Mouse (Mus musculus): ENCODE data around the gene Igsf9b. TPM values are rescaled to one million over a fixed set of nuclear protein-coding genes. Genes with fewer than 3 reads are reported as not detected.

The Igsf9b gene
- polyA plus RNA-seq, 1 experiment from 2014 or later: 4.2 TPM

DNA sequence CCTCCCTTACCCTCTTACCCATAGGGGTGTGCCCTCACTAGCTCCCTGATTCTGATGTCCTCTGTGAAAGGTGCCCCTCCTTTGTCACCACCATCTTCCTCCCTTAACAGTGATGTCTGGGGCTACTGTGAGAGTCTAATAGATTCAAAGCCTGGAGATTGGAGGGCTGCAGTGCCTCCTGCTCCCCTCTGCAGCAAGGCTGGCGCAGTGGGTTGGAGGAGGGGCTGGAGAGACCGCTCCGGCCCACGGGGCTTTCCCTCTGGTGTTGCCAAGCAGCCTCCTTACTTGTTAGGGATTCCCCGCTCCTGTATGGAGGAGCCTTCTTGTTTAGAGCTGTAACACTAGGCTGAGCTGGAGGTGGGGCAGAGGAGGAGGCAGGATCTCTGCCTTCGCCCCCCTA lies 9.6 kb downstream of the Igsf9b start:
- Histone ChIP-seq H3K36me3 (no peaks in the 10 kb centered on the region), H3K27ac (no peak overlapping the region), H3K4me2 (replicated peaks) (no peak overlapping the region), H3K27me3 (no peaks in the 10 kb centered on the region), H3K4me3 (no peak overlapping the region), H3K4me1 (peaks cover 11% of the 10 kb centered on the region; the same call in 1 of the 2 replicates), H3K9me3 (no peaks in the 10 kb centered on the region), H3K9ac (no peak overlapping the region)
- WGBS: 36% methylated on average over 6 of the region's 6 CpGs
- 0 out of 2 replicates have a peak, but pooled peaks have one; percentile 18 for ATAC-seq (ENCODE audit: insufficient number of reproducible peaks, insufficient read depth, low FRiP score, low TSS enrichment)

DNA sequence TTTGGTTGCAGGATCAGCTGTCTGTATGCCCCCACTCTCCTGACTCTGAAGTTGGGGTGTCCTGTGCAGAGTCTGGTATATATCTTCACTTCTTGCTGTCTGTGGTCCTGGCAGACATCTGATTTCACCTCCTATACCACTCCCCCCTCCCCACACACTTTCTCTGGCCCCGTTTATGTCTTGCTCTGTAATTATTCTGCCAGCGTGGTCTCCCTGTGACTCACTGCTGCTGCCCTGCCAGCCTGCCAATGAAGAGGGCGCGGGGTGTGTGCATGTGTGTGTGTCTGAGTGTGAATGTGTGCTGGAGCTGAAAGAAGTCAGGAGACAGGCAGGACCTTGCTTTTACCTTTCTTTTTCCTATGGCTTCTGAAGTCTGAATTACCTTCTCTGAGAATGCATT lies 11.0 kb downstream of the Igsf9b start:
- H3K9ac ChIP-seq: no peak overlapping the region
- 80% methylated on average over 4 of the region's 4 CpGs for WGBS
- H3K9me3 ChIP-seq: no peaks in the 10 kb centered on the region
- no peak overlapping the region for H3K4me3 ChIP-seq
- no peak overlapping the region for H3K27ac ChIP-seq
- H3K4me1 ChIP-seq: no peaks in the 10 kb centered on the region
- H3K36me3 ChIP-seq: no peaks in the 10 kb centered on the region
- no peak overlapping the region for H3K4me2 ChIP-seq (replicated peaks)
- ATAC-seq (ENCODE audit: insufficient number of reproducible peaks, insufficient read depth, low FRiP score, low TSS enrichment): no peak
- no peaks in the 10 kb centered on the region for H3K27me3 ChIP-seq

DNA sequence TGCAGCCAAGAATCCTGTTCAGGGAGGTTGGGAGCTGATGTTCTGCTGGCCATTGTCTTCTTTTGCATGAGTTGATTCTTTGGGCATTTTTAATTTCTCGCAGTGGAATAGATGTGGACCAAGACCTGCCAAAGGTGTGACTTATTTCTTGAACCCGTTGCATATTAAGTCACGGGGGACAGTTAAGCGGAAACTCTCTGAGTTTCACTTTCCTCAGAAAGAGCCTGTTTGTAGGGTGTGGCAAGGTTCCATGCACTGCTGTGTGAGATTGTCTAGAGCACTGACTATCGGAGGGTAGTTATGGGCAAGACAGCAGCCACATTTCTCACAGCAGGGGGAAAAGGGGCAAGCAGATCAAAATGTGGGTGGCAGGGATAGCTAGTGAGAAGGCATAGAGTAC lies 14.4 kb downstream of the Igsf9b start:
- no peak for ATAC-seq (ENCODE audit: insufficient number of reproducible peaks, insufficient read depth, low FRiP score, low TSS enrichment)
- H3K27me3 ChIP-seq: no peaks in the 10 kb centered on the region
- WGBS: 90% methylated on average over 5 of the region's 5 CpGs

DNA sequence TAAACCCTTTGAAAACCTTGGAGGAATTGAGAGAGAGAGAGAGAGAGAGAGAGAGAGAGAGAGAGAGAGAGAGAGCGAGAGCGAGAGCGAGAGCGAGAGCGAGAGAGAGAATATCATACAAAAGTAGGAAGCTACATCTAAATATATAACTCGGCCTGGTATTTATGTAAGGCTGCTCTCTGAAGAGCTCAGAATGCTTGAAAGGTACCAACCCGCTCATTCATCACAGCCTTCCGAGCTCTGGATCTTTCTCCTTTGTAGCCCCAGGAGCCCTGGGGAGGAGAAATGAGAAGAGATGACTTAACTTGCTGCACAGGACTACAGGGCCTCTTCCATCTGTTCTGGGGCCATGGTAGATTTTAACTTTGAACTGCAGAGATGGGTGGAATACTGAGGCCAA lies 22.3 kb downstream of the Igsf9b start:
- 94% methylated on average over 8 of the region's 8 CpGs for WGBS
- no peak for ATAC-seq (ENCODE audit: insufficient number of reproducible peaks, insufficient read depth, low FRiP score, low TSS enrichment)
- no peaks in the 10 kb centered on the region for H3K36me3 ChIP-seq

More for the DNA sequence above, 14.4 kb downstream of the Igsf9b start:
- Histone ChIP-seq H3K4me3 (no peak overlapping the region), H3K9me3 (no peaks in the 10 kb centered on the region), H3K4me1 (no peaks in the 10 kb centered on the region), H3K36me3 (no peaks in the 10 kb centered on the region), H3K9ac (no peak overlapping the region), H3K4me2 (replicated peaks) (no peak overlapping the region), H3K27ac (no peak overlapping the region)

DNA sequence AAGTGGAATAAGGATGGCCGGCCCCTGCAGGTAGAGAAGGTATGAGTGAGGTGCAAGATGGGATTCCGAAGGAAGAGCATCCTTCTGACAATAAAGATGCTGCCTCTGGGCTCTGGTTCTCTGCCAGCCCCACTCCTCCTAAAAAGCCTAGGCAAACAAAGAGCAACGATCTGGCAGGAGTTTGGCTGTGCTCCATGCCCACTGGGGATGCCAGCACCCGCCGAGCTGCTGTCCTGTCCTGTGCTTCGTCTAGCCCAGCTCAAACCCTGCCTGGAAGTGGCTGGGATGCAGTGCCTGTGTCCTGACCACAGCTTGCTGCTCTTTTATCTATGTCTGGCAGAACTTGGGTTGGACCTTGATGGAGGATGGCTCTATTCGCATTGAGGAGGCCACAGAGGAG lies 23.3 kb downstream of the Igsf9b start:
- no peak overlapping the region for H3K27ac ChIP-seq
- WGBS: 89% methylated on average over 7 of the region's 7 CpGs
- H3K9me3 ChIP-seq: no peaks in the 10 kb centered on the region
- no peak for ATAC-seq (ENCODE audit: insufficient number of reproducible peaks, insufficient read depth, low FRiP score, low TSS enrichment)
- H3K4me1 ChIP-seq: no peaks in the 10 kb centered on the region
- no peak overlapping the region for H3K4me3 ChIP-seq
- no peaks in the 10 kb centered on the region for H3K27me3 ChIP-seq
- H3K4me2 ChIP-seq (replicated peaks): no peak overlapping the region
- H3K36me3 ChIP-seq: no peaks in the 10 kb centered on the region
- no peak overlapping the region for H3K9ac ChIP-seq

More for the DNA sequence above, 22.3 kb downstream of the Igsf9b start:
- Histone ChIP-seq H3K9ac (no peak overlapping the region), H3K27ac (no peak overlapping the region), H3K9me3 (no peaks in the 10 kb centered on the region), H3K4me1 (no peaks in the 10 kb centered on the region), H3K27me3 (no peaks in the 10 kb centered on the region), H3K4me2 (replicated peaks) (no peak overlapping the region), H3K4me3 (no peak overlapping the region)

DNA sequence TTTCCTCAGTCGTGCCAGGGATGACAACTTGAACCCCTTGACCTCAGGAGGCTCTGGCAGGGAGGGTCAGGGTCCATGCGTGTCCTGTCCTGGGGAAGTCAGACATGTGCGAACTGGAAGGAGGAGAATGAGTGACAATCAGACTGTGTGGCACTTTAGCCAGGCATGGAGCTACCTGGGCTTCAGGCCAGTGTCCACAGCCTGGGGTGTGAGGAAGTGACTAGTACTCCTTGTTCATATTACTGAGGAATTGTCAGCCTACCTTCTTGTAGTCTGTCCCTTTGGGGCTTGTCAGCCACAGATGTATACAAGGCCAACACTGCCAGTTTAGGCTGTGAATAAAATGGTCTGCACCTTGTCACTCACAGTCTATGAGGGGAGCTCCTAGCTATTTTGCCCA lies 24.4 kb downstream of the Igsf9b start:
- Histone ChIP-seq H3K4me2 (replicated peaks) (no peak overlapping the region), H3K9ac (no peak overlapping the region), H3K27ac (no peak overlapping the region), H3K9me3 (no peaks in the 10 kb centered on the region), H3K36me3 (no peaks in the 10 kb centered on the region), H3K4me1 (no peaks in the 10 kb centered on the region), H3K4me3 (no peak overlapping the region), H3K27me3 (no peaks in the 10 kb centered on the region)
- no peak for ATAC-seq (ENCODE audit: insufficient number of reproducible peaks, insufficient read depth, low FRiP score, low TSS enrichment)
- 78% methylated on average over 3 of the region's 3 CpGs for WGBS

DNA sequence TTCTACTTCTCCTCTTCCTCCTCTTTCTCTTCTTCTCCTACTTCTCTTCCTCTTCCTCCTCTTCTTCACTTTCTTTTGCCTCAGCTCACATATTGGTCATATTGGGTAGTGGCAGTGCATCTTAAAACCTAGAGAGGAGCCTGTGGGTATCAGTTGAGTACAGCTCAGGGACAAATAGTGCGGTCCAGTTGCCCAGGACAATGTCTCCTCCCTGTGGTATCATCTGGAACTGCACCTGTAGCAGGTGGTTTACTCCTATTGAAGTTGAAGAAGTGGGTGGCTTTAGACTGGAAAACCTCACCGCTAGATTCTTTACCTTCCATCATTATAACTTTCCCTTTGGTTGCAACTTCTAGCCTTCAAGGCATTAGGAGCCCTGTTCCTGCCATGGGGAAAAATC lies 26.9 kb downstream of the Igsf9b start:
- Histone ChIP-seq H3K9ac (no peak overlapping the region), H3K4me2 (replicated peaks) (no peak overlapping the region), H3K9me3 (no peaks in the 10 kb centered on the region), H3K36me3 (no peaks in the 10 kb centered on the region), H3K27ac (no peak overlapping the region), H3K4me3 (no peak overlapping the region), H3K4me1 (no peaks in the 10 kb centered on the region), H3K27me3 (no peaks in the 10 kb centered on the region)
- ATAC-seq (ENCODE audit: insufficient number of reproducible peaks, insufficient read depth, low FRiP score, low TSS enrichment): no peak
- 47% methylated on average over 2 of the region's 2 CpGs for WGBS

DNA sequence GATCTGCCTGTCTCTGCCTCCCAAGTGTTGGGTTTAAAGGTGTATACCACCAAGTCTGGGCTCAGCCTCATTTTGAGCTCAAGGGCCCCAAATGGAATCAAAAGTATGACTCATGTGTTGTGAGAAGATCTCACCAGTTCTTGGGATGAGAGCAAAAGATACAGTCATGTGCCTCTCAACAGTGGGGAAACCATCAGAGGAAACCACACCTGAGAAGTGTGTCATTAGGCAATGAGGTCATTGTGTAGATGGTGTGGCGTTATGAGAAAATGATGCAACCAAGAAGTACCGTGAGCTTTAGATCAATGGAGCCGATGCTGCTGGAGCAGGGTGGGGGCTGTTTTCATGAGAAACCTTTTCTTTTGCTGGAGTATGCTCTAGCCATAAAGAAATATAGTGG lies 28.6 kb downstream of the Igsf9b start:
- Histone ChIP-seq H3K9me3 (no peaks in the 10 kb centered on the region), H3K27me3 (no peaks in the 10 kb centered on the region), H3K4me2 (replicated peaks) (no peak overlapping the region), H3K4me1 (no peaks in the 10 kb centered on the region), H3K4me3 (no peak overlapping the region), H3K9ac (no peak overlapping the region), H3K36me3 (no peaks in the 10 kb centered on the region), H3K27ac (no peak overlapping the region)
- ATAC-seq (ENCODE audit: insufficient number of reproducible peaks, insufficient read depth, low FRiP score, low TSS enrichment): no peak
- 93% methylated on average over 3 of the region's 3 CpGs for WGBS

DNA sequence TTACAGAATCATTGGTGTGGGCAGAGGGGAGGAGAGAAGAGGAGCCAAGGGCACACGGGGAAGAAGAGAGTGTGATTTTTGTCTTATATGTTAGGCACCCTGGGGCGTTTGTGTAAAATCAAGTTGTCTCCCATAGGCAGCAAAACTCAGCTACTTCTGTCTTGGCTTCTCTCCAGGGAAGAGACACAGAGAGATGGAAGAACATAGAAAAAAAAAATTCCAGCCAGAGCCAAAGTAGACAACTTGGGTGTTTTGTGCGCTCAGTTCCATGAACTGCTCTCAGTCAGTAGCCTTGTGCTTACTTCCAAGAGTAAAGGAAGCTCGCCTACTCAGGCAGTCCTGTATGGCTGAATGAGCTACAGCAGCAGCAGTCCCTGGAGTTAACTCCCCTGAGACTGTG lies 31.4 kb downstream of the Igsf9b start:
- ATAC-seq (ENCODE audit: insufficient number of reproducible peaks, insufficient read depth, low FRiP score, low TSS enrichment): no peak
- H3K9me3 ChIP-seq: no peaks in the 10 kb centered on the region
- H3K27ac ChIP-seq: no peak overlapping the region
- H3K4me3 ChIP-seq: no peak overlapping the region
- no peaks in the 10 kb centered on the region for H3K4me1 ChIP-seq
- H3K4me2 ChIP-seq (replicated peaks): no peak overlapping the region
- 88% methylated on average over 4 of the region's 4 CpGs for WGBS
- no peaks in the 10 kb centered on the region for H3K27me3 ChIP-seq
- H3K9ac ChIP-seq: no peak overlapping the region
- no peaks in the 10 kb centered on the region for H3K36me3 ChIP-seq

DNA sequence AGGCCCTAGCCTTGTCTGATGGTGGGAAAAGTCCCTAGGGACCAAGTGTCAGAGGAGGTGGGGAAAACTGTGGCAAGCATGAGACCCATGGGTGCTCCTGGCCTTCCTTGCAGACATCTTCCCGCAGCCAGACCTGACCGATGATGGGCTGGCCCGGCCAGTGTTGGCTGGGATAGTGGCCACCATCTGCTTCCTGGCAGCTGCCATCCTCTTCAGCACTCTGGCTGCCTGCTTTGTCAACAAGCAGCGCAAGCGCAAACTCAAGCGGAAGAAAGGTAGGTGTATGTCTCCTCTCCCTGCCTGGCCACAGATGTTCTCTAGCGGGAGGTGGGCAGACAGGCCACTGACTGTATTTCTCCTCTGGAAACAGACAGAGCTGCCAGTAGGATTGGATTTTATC lies 32.5 kb downstream of the Igsf9b start:
- H3K9me3 ChIP-seq: no peaks in the 10 kb centered on the region
- H3K4me1 ChIP-seq: no peaks in the 10 kb centered on the region
- ATAC-seq (ENCODE audit: insufficient number of reproducible peaks, insufficient read depth, low FRiP score, low TSS enrichment): no peak
- no peak overlapping the region for H3K27ac ChIP-seq
- no peak overlapping the region for H3K4me2 ChIP-seq (replicated peaks)
- WGBS: 94% methylated on average over 7 of the region's 7 CpGs
- H3K36me3 ChIP-seq: no peaks in the 10 kb centered on the region
- no peaks in the 10 kb centered on the region for H3K27me3 ChIP-seq
- H3K4me3 ChIP-seq: no peak overlapping the region
- no peak overlapping the region for H3K9ac ChIP-seq

DNA sequence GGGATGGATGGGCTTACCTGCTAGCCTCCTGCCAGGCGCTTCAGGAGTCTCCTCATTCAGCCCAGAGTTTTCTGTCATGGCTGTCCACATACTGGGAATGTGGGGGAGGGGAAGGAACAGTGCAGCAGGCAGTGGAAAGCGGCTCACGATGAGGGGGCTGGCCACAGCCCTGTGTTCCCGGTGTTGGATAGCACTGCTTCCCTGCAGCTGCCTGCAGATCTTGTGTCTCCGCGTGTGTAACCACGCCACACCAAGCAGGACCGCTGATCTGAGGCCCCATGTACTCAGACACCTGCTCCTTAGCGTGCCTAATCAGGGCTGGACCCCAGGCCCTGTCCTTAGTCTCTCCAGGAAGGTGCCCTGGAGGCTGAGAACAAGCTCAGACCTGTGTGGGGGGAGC lies 35.9 kb downstream of the Igsf9b start:
- no peaks in the 10 kb centered on the region for H3K9me3 ChIP-seq
- H3K27ac ChIP-seq: no peak overlapping the region
- no peaks in the 10 kb centered on the region for H3K36me3 ChIP-seq
- 71% methylated on average over 9 of the region's 9 CpGs for WGBS
- no peak overlapping the region for H3K4me3 ChIP-seq
- no peak overlapping the region for H3K9ac ChIP-seq
- no peak overlapping the region for H3K4me2 ChIP-seq (replicated peaks)
- ATAC-seq (ENCODE audit: insufficient number of reproducible peaks, insufficient read depth, low FRiP score, low TSS enrichment): peak; percentile 31; the same call in 1 of the 2 replicates
- H3K27me3 ChIP-seq: no peaks in the 10 kb centered on the region
- H3K4me1 ChIP-seq: no peaks in the 10 kb centered on the region

DNA sequence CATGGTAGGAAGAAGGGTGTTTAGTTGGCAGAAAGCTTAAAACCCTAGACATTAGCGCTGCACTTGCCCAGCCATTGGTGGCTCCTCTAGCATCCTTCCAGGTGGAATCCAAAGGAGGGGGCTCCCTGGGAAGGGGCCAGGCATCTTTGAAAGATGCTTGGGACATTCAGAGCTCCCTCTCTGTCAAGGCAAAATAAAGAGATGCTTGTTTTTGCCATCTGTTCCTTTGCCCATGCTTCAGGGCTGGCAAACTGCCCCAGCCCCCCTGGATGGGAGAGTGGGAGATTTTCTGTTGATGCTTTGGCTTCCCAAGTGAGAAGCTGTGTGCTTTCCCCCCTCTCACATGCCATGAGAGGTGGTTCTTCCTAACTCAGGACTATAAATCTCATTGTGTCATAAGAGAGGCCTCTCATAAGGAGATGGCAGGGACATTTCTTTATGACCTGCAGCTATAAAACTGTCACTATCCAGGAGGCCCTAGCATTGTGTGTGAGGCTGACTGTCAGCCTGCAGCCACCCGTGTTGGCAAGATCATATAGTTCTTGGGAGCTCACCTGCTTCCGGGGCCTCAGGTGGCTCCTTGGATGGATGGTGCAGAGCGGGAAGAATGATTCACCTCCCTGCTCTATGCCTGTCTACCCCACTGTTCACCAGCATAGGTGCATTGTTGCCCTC lies 38.1 kb downstream of the Igsf9b start:
- H3K9ac ChIP-seq: no peak overlapping the region
- ATAC-seq (ENCODE audit: insufficient number of reproducible peaks, insufficient read depth, low FRiP score, low TSS enrichment): no peak
- H3K9me3 ChIP-seq: no peaks in the 10 kb centered on the region
- no peaks in the 10 kb centered on the region for H3K4me1 ChIP-seq
- H3K4me2 ChIP-seq (replicated peaks): no peak overlapping the region
- H3K27ac ChIP-seq: no peak overlapping the region
- no peaks in the 10 kb centered on the region for H3K27me3 ChIP-seq
- H3K36me3 ChIP-seq: no peaks in the 10 kb centered on the region
- H3K4me3 ChIP-seq: no peak overlapping the region
- WGBS: 93% methylated on average over 4 of the region's 4 CpGs

DNA sequence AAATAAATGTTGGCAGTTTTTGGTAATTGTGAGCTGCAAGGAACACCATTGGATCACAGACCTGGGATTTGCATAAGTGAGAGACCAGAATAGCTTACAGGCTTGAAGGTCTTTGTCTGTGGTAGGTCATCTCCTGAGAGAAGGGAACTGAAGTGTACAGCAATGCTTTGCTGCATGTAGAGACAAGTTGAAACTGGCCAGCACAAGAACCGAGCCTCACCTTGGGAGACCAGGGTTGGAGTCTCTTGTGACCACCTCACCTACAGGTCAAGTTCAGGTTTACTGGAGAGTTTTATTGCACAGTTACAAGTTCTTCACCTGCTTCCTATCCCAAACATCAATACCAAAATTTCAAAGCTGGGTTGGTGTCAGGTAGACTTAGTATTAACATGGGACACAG lies 40.2 kb downstream of the Igsf9b start:
- H3K27ac ChIP-seq: no peak overlapping the region
- no peak for ATAC-seq (ENCODE audit: insufficient number of reproducible peaks, insufficient read depth, low FRiP score, low TSS enrichment)
- H3K36me3 ChIP-seq: no peaks in the 10 kb centered on the region
- no peaks in the 10 kb centered on the region for H3K27me3 ChIP-seq
- H3K9ac ChIP-seq: no peak overlapping the region
- no peaks in the 10 kb centered on the region for H3K9me3 ChIP-seq
- 63% methylated on average over 1 of the region's 1 CpGs for WGBS
- H3K4me1 ChIP-seq: no peaks in the 10 kb centered on the region
- H3K4me3 ChIP-seq: no peak overlapping the region
- no peak overlapping the region for H3K4me2 ChIP-seq (replicated peaks)

Measured in embryonic facial prominence, embryonic 12.5 days (tissue).